Mouse (Mus musculus): ENCODE results near the gene Erv3.

DNA sequence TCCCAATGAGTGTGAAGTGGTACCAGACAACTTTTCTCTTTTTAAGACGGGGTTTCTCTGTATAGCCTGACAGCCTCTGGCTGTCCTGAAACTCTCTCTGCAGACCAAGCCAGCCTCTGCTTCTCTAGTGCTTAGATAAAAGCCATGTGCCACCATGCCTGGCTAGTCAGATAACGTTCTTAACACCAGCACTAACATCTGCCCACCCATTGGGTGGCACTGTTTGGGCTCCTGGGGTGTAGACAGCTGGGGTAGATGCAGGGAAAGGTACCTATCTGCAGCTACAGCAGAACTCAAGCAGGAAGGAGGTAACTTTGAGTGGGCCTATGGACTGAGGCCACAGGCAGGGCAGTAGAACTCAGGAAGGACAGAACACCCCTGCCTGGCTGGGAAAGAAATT lies 34.0 kb downstream of the Erv3 start:
- TF ChIP-seq CTCF (IDR thresholded peaks at IDR 0.05; ENCODE audit: low read depth) (peak; percentile 81), EP300 (IDR thresholded peaks at IDR 0.05; ENCODE audit: low read depth) (peak; percentile 96)
